Mouse (Mus musculus) midbrain, embryonic 13.5 days (tissue): ENCODE results near the gene Dcaf11. TPM values are rescaled to one million over a fixed set of nuclear protein-coding genes. Genes with fewer than 3 reads are reported as not detected.

Experiments used
- ATAC-seq: fragments of 200-750 bp; cut with Nextera tagmentation; 2 replicates; pipeline ENCODE4 v1.8.0; 2017; ENCODE audit warnings: mild to moderate bottlenecking, moderate TSS enrichment, moderate library complexity
- H3K27ac ChIP-seq: fragments of 300-500 bp; sonication (generic); 2 replicates; pipeline ENCODE4 v1.5.1; 2015; ENCODE audit warnings: inconsistent platforms, mild to moderate bottlenecking, moderate library complexity
- H3K27me3 ChIP-seq: fragments of 300-500 bp; sonication (generic); 2 replicates; pipeline ENCODE4 v1.6.1; 2015; ENCODE audit warnings: mild to moderate bottlenecking, inconsistent platforms
- H3K36me3 ChIP-seq: fragments of 300-500 bp; sonication (generic); 2 replicates; pipeline ENCODE4 v1.6.1; 2015; ENCODE audit warnings: mild to moderate bottlenecking, inconsistent platforms
- H3K4me1 ChIP-seq: fragments of 300-500 bp; sonication (generic); replicated peaks from 2 replicates; pipeline ENCODE4 v1.6.1; 2015; ENCODE audit warnings: inconsistent platforms
- H3K4me2 ChIP-seq: fragments of 300-500 bp; sonication (generic); replicated peaks from 2 replicates; pipeline ENCODE4 v1.6.1; 2015; ENCODE audit warnings: moderate library complexity, mild to moderate bottlenecking, inconsistent platforms
- H3K4me3 ChIP-seq: fragments of 300-500 bp; sonication (generic); replicated peaks from 2 replicates; pipeline ENCODE4 v1.5.1; 2015; ENCODE audit warnings: mild to moderate bottlenecking, inconsistent platforms
- H3K9ac ChIP-seq: fragments of 300-500 bp; sonication (generic); replicated peaks from 2 replicates; pipeline ENCODE4 v1.6.1; 2015; ENCODE audit warnings: mild to moderate bottlenecking, inconsistent platforms
- H3K9me3 ChIP-seq: fragments of 300-500 bp; sonication (generic); 2 replicates; pipeline ENCODE4 v1.6.1; 2016; ENCODE audit warnings: mild to moderate bottlenecking, inconsistent platforms
- WGBS: fragments of 180-500 bp; shearing (Covaris S2); methylation state at CpG from one replicate; pipeline ENCODE4 v1.1.7; 2015; 5-methylcytosine and 5-hydroxymethylcytosine counted together
- polyA plus RNA-seq: library from polyadenylated mRNA; unstranded; fragments of >200 nt; fragmentation: Nextera tagmentation; extraction: Ambion mirVana; gene quantifications from 2 replicates; pipeline ENCODE4 v1.2.1, GENCODE M21; 2015

Dcaf11 gene
- polyA plus RNA-seq, 1 experiment from 2014 or later = 134 TPM

GRCm38 (mm10) chr14:55577871-55578667, 18.3 kb downstream of the Dcaf11 start, which contains the start of gene Psme1:
Psme1 (plus strand) TSS chr14:55578123.
- peak within 1 kb of the TSS; percentile 53 for H3K4me3 ChIP-seq
- peaks cover 21% of the 10 kb centered on the region for H3K36me3 ChIP-seq
- H3K27me3 ChIP-seq = no peaks in the 10 kb centered on the region
- H3K27ac ChIP-seq = peak within 1 kb of the TSS; percentile 86
- no peaks in the 10 kb centered on the region for H3K9me3 ChIP-seq
- ATAC-seq = peak; percentile 94
- peaks cover 20% of the 10 kb centered on the region for H3K4me1 ChIP-seq
- H3K4me2 ChIP-seq = peak within 1 kb of the TSS; percentile 88
- peak within 1 kb of the TSS; percentile 81 for H3K9ac ChIP-seq
- WGBS = under 1% methylated on average over 31 of the region's 32 CpGs

- ATAC-seq = peak; percentile 55
- 34% methylated on average over 6 of the region's 6 CpGs for WGBS
- Histone ChIP-seq H3K27ac (peak overlapping the region; percentile 86), H3K9ac (peak overlapping the region; percentile 81), H3K9me3 (no peaks in the 10 kb centered on the region), H3K4me1 (peaks cover 20% of the 10 kb centered on the region), H3K4me2 (peak overlapping the region; percentile 88), H3K4me3 (peak overlapping the region; percentile 53), H3K36me3 (peaks cover 21% of the 10 kb centered on the region), H3K27me3 (no peaks in the 10 kb centered on the region)
Observed at GRCm38 (mm10) chr14:55578668-55579269, 19.0 kb downstream of the Dcaf11 start.

- H3K27ac ChIP-seq = no peak overlapping the region
- H3K9ac ChIP-seq = no peak overlapping the region
- peaks cover 26% of the 10 kb centered on the region for H3K4me1 ChIP-seq
- no peak for ATAC-seq
- peaks cover 21% of the 10 kb centered on the region for H3K36me3 ChIP-seq
- WGBS = 83% methylated on average over 23 of the region's 23 CpGs
- H3K9me3 ChIP-seq = no peaks in the 10 kb centered on the region
- no peaks in the 10 kb centered on the region for H3K27me3 ChIP-seq
- no peak overlapping the region for H3K4me3 ChIP-seq
- H3K4me2 ChIP-seq = 0 out of 2 replicates have a peak overlapping the region, but pooled peaks have one; percentile 88
Observed at GRCm38 (mm10) chr14:55579511-55580496, 20.0 kb downstream of the Dcaf11 start.

- H3K4me2 ChIP-seq = no peak overlapping the region
- H3K4me1 ChIP-seq = peaks cover 32% of the 10 kb centered on the region
- WGBS = 95% methylated on average over 16 of the region's 16 CpGs
- no peak for ATAC-seq
- peaks cover 21% of the 10 kb centered on the region for H3K36me3 ChIP-seq
- no peak overlapping the region for H3K27ac ChIP-seq
- H3K27me3 ChIP-seq = no peaks in the 10 kb centered on the region
- no peaks in the 10 kb centered on the region for H3K9me3 ChIP-seq
- no peak overlapping the region for H3K9ac ChIP-seq
- no peak overlapping the region for H3K4me3 ChIP-seq
Observed at GRCm38 (mm10) chr14:55580731-55581130, 20.9 kb downstream of the Dcaf11 start.

- peaks cover 32% of the 10 kb centered on the region for H3K4me1 ChIP-seq
- peaks cover 24% of the 10 kb centered on the region for H3K36me3 ChIP-seq
- no peaks in the 10 kb centered on the region for H3K9me3 ChIP-seq
- H3K4me2 ChIP-seq = no peak overlapping the region
- WGBS = 67% methylated on average over 9 of the region's 9 CpGs
- ATAC-seq = no peak
- H3K9ac ChIP-seq = no peak overlapping the region
- H3K4me3 ChIP-seq = no peak overlapping the region
- no peak overlapping the region for H3K27ac ChIP-seq
- H3K27me3 ChIP-seq = no peaks in the 10 kb centered on the region
Observed at GRCm38 (mm10) chr14:55581981-55582681, 22.3 kb downstream of the Dcaf11 start.

- Histone ChIP-seq H3K4me2 (peak overlapping the region; percentile 65), H3K4me1 (peaks cover 20% of the 10 kb centered on the region), H3K4me3 (peak overlapping the region; percentile 47), H3K27ac (no peak overlapping the region), H3K27me3 (no peaks in the 10 kb centered on the region), H3K9me3 (no peaks in the 10 kb centered on the region), H3K9ac (peak overlapping the region; percentile 72; the same call in 1 of the 2 replicates), H3K36me3 (peaks cover 34% of the 10 kb centered on the region)
- 38% methylated on average over 5 of the region's 5 CpGs for WGBS
- no peak for ATAC-seq
Observed at GRCm38 (mm10) chr14:55584303-55584701, 24.5 kb downstream of the Dcaf11 start.

GRCm38 (mm10) chr14:55584702-55585565, 25.1 kb downstream of the Dcaf11 start, which contains the start of gene Emc9:
Emc9 (minus strand) TSS chr14:55585302.
- Histone ChIP-seq H3K27ac (no peak within 1 kb of the TSS), H3K36me3 (peaks cover 31% of the 10 kb centered on the region), H3K27me3 (no peaks in the 10 kb centered on the region), H3K4me1 (peaks cover 20% of the 10 kb centered on the region), H3K4me2 (peak within 1 kb of the TSS; percentile 65), H3K4me3 (peak within 1 kb of the TSS; percentile 47), H3K9me3 (no peaks in the 10 kb centered on the region), H3K9ac (peak within 1 kb of the TSS; percentile 72)
- WGBS = 3% methylated on average over 43 of the region's 43 CpGs
- peak; percentile 72 for ATAC-seq

GRCm38 (mm10) chr14:55585566-55585960, 25.8 kb downstream of the Dcaf11 start:
- no peak overlapping the region for H3K27ac ChIP-seq
- 65% methylated on average over 6 of the region's 6 CpGs for WGBS
- H3K4me3 ChIP-seq = no peak overlapping the region
- H3K4me1 ChIP-seq = peaks cover 25% of the 10 kb centered on the region
- H3K9me3 ChIP-seq = no peaks in the 10 kb centered on the region
- no peak for ATAC-seq
- no peak overlapping the region for H3K4me2 ChIP-seq
- H3K27me3 ChIP-seq = no peaks in the 10 kb centered on the region
- H3K9ac ChIP-seq = no peak overlapping the region
- H3K36me3 ChIP-seq = peaks cover 25% of the 10 kb centered on the region

GRCm38 (mm10) chr14:55586149-55586548, 26.3 kb downstream of the Dcaf11 start:
- peaks cover 19% of the 10 kb centered on the region for H3K36me3 ChIP-seq

GRCm38 (mm10) chr14:55589271-55589670, 29.5 kb downstream of the Dcaf11 start:
- 93% methylated on average over 5 of the region's 5 CpGs for WGBS
- ATAC-seq = no peak
- H3K9ac ChIP-seq = no peak overlapping the region
- no peak overlapping the region for H3K4me2 ChIP-seq
- H3K4me3 ChIP-seq = no peak overlapping the region
- H3K4me1 ChIP-seq = peaks cover 47% of the 10 kb centered on the region
- H3K36me3 ChIP-seq = peaks cover 18% of the 10 kb centered on the region
- H3K27me3 ChIP-seq = no peaks in the 10 kb centered on the region
- H3K9me3 ChIP-seq = no peaks in the 10 kb centered on the region
- no peak overlapping the region for H3K27ac ChIP-seq

More at GRCm38 (mm10) chr14:55586149-55586548, 26.3 kb downstream of the Dcaf11 start:
- Histone ChIP-seq H3K27me3 (no peaks in the 10 kb centered on the region), H3K4me1 (peaks cover 26% of the 10 kb centered on the region), H3K27ac (no peak overlapping the region), H3K4me3 (no peak overlapping the region), H3K4me2 (no peak overlapping the region), H3K9me3 (no peaks in the 10 kb centered on the region), H3K9ac (no peak overlapping the region)
- no peak for ATAC-seq
- 90% methylated on average over 2 of the region's 2 CpGs for WGBS
